Mouse (Mus musculus) kidney, postnatal 0 days (tissue): ENCODE data around the gene Tbpl1. TPM values are rescaled to one million over a fixed set of nuclear protein-coding genes. Genes with fewer than 3 reads are reported as not detected.
A peak's percentile ranks its signal among the peaks of the same experiment; 100 is the strongest.

Experiments
- ATAC-seq: fragments of 200-750 bp; cut with Nextera tagmentation; replicated peaks from 2 replicates; pipeline ENCODE4 v1.8.0; 2017; ENCODE audit warnings: low read depth, moderate number of reproducible peaks, moderate TSS enrichment, moderate library complexity; ENCODE audit not compliant: low FRiP score
- DNase-seq: peaks from one replicate; pipeline ENCODE4 v3.0.0-alpha.2; 2016; ENCODE audit warnings: low spot score
- H3K27ac ChIP-seq: fragments of 300-500 bp; sonication (generic); 2 replicates; pipeline ENCODE4 v1.5.1; 2014; ENCODE audit warnings: mild to moderate bottlenecking
- H3K27me3 ChIP-seq: fragments of 300-500 bp; sonication (generic); 2 replicates; pipeline ENCODE4 v1.6.1; 2014; ENCODE audit warnings: low read length, mixed read lengths; ENCODE audit not compliant: insufficient read depth
- H3K36me3 ChIP-seq: fragments of 300-500 bp; sonication (generic); 2 replicates; pipeline ENCODE4 v1.6.1; 2014; ENCODE audit warnings: low read length, mixed read lengths; ENCODE audit not compliant: insufficient read depth
- H3K4me1 ChIP-seq: fragments of 300-500 bp; sonication (generic); replicated peaks from 2 replicates; pipeline ENCODE4 v1.6.1; 2014; ENCODE audit warnings: antibody characterized with exemption, low read length, mixed read lengths; ENCODE audit not compliant: insufficient read depth
- H3K4me2 ChIP-seq: fragments of 300-500 bp; sonication (generic); 2 replicates; pipeline ENCODE4 v1.6.1; 2014; ENCODE audit warnings: mild to moderate bottlenecking, low read length, moderate library complexity, mixed read lengths
- H3K4me3 ChIP-seq: fragments of 300-500 bp; sonication (generic); replicated peaks from 2 replicates; pipeline ENCODE4 v1.5.1; 2014; ENCODE audit warnings: low read depth, low read length
- H3K9ac ChIP-seq: fragments of 300-500 bp; sonication (generic); 2 replicates; pipeline ENCODE4 v1.6.1; 2014; ENCODE audit warnings: low read depth, low read length
- H3K9me3 ChIP-seq: fragments of 300-500 bp; sonication (generic); replicated peaks from 2 replicates; pipeline ENCODE4 v1.6.1; 2016; ENCODE audit warnings: low read length, inconsistent platforms, mixed read lengths
- CTCF ChIP-seq: IDR thresholded peaks from 2 replicates; pipeline ENCODE4 v1.5.1; 2016; ENCODE audit warnings: antibody characterized with exemption, low read depth, mild to moderate bottlenecking, moderate library complexity
- WGBS: fragments of 180-500 bp; shearing (Covaris S2); extraction: QIAGEN DNeasy Blood & Tissue Kit; methylation state at CpG from one replicate; pipeline ENCODE4 v1.1.7; 2014; 5-methylcytosine and 5-hydroxymethylcytosine counted together
- polyA plus RNA-seq: library from polyadenylated mRNA; unstranded; fragments of >200 nt; fragmentation: Nextera tagmentation; extraction: Ambion mirVana; gene quantifications from 2 replicates; pipeline ENCODE4 v1.2.1, GENCODE M21; 2015

The Tbpl1 gene
- polyA plus RNA-seq, 1 experiment from 2014 or later: 58.3 TPM

- H3K36me3 ChIP-seq: peaks cover 12% of the 10 kb centered on the region; the same call in 1 of the 2 replicates
- H3K4me1 ChIP-seq: peaks cover 10% of the 10 kb centered on the region; the same call in 1 of the 2 replicates
- no peak for TF ChIP-seq CTCF
- 69% methylated on average over 9 of the region's 9 CpGs for WGBS
- no peaks in the 10 kb centered on the region for H3K9me3 ChIP-seq
- no peak overlapping the region for H3K4me2 ChIP-seq
- no peak overlapping the region for H3K4me3 ChIP-seq
- no peak overlapping the region for H3K27ac ChIP-seq
- H3K9ac ChIP-seq: no peak overlapping the region
- ATAC-seq (no peak), DNase-seq (no peak)
- H3K27me3 ChIP-seq: no peaks in the 10 kb centered on the region
Observed at GRCm38 (mm10) chr10:22700773-22701172, 31.0 kb downstream of the Tbpl1 start.

- ATAC-seq: no peak
- 77% methylated on average over 19 of the region's 19 CpGs for WGBS
- no peak for TF ChIP-seq CTCF
Observed at GRCm38 (mm10) chr10:22699487-22700335, 32.0 kb downstream of the Tbpl1 start.

GRCm38 (mm10) chr10:22698158-22698953 is 33.4 kb downstream of the Tbpl1 start:
- Histone ChIP-seq H3K27ac (no peak overlapping the region), H3K27me3 (no peaks in the 10 kb centered on the region), H3K36me3 (peaks cover 6% of the 10 kb centered on the region; the same call in 1 of the 2 replicates), H3K9me3 (no peaks in the 10 kb centered on the region), H3K4me1 (peaks cover 10% of the 10 kb centered on the region; the same call in 1 of the 2 replicates), H3K4me2 (no peak overlapping the region), H3K4me3 (no peak overlapping the region), H3K9ac (no peak overlapping the region)
- 70% methylated on average over 9 of the region's 9 CpGs for WGBS
- ATAC-seq (peak; percentile 65), DNase-seq (no peak)
- no peak for TF ChIP-seq CTCF

More at GRCm38 (mm10) chr10:22699487-22700335, 32.0 kb downstream of the Tbpl1 start:
- Histone ChIP-seq H3K4me1 (peaks cover 10% of the 10 kb centered on the region; the same call in 1 of the 2 replicates), H3K9me3 (no peaks in the 10 kb centered on the region), H3K27me3 (no peaks in the 10 kb centered on the region), H3K36me3 (peaks cover 6% of the 10 kb centered on the region; the same call in 1 of the 2 replicates), H3K9ac (no peak overlapping the region), H3K27ac (no peak overlapping the region), H3K4me3 (no peak overlapping the region), H3K4me2 (no peak overlapping the region)
- no peak for DNase-seq

- H3K4me1 ChIP-seq: peaks cover 10% of the 10 kb centered on the region; the same call in 1 of the 2 replicates
- H3K9me3 ChIP-seq: no peaks in the 10 kb centered on the region
- no peak overlapping the region for H3K27ac ChIP-seq
- H3K9ac ChIP-seq: no peak overlapping the region
- no peaks in the 10 kb centered on the region for H3K36me3 ChIP-seq
- ATAC-seq (no peak), DNase-seq (no peak)
- TF ChIP-seq CTCF: no peak
- no peak overlapping the region for H3K4me3 ChIP-seq
- H3K4me2 ChIP-seq: no peak overlapping the region
- WGBS: 84% methylated on average over 7 of the region's 7 CpGs
- no peaks in the 10 kb centered on the region for H3K27me3 ChIP-seq
Observed at GRCm38 (mm10) chr10:22696864-22697263, 34.9 kb downstream of the Tbpl1 start.

GRCm38 (mm10) chr10:22696236-22696635 is 35.5 kb downstream of the Tbpl1 start:
- WGBS: 82% methylated on average over 9 of the region's 9 CpGs
- H3K4me1 ChIP-seq: peaks cover 6% of the 10 kb centered on the region; the same call in 1 of the 2 replicates
- H3K36me3 ChIP-seq: no peaks in the 10 kb centered on the region
- ATAC-seq (no peak), DNase-seq (no peak)
- no peaks in the 10 kb centered on the region for H3K9me3 ChIP-seq
- H3K4me3 ChIP-seq: no peak overlapping the region
- TF ChIP-seq CTCF: peak; percentile 24; the same call in 1 of the 2 replicates
- H3K27me3 ChIP-seq: no peaks in the 10 kb centered on the region
- no peak overlapping the region for H3K4me2 ChIP-seq
- H3K27ac ChIP-seq: no peak overlapping the region
- H3K9ac ChIP-seq: no peak overlapping the region
